Mouse (Mus musculus) regulatory T cell (primary cell): ENCODE data around the gene Ckb.

Experiments
- in situ Hi-C: fragments of 300-600 bp; cut with MboI, MseI; formaldehyde crosslinking; loops from one replicate; pipeline ENCODE4 v1.15.1; 2025; ENCODE audit warnings: high pct_unique_total_duplicates

Gene Ckb

DNA sequence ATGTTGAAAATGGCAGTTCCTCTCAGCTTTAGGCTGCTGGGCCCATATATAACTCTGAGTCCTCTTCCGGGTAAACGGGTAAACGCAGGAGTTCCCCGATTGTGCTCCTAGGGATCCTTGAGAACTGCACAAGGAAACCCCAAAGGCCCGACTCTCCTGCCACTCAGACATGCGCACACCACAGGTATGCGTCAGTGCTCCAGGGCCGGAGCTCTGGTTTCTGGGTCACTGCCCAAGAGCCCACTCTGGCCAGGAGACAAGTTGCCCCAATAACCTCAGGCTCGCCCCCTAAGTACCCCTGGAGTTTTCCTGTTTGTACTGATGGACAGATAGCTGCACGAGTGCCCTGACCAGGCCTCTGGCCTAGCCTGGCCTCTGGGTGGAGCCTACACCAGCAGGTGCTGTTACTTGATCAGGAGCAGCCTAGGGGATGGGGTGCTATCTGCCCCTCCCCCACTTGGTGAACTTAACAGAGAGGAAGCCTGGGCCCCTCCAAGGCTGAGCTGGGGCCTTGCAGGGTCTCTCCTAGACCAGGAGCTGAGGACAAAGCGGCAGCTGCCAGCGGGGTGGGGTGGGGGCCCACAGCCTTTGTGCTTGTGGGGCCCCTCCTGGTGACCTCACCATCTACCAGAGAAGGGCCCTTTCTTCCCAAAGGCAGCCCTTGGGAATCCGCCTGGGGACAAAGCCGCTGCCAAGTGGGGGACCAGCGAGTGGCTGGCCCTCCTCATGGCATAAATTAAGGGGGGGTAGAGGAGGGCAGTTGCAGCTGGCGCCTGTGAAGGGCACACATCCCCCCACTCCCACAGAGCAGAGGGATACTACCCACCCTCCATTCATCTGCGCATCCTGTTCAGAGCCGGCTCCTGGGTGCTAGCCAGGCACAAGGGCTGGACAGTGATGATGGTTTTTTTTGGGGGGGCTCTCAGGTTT lies 21.5 kb upstream of the Ckb start:
- in situ Hi-C loops = no loop called here

DNA sequence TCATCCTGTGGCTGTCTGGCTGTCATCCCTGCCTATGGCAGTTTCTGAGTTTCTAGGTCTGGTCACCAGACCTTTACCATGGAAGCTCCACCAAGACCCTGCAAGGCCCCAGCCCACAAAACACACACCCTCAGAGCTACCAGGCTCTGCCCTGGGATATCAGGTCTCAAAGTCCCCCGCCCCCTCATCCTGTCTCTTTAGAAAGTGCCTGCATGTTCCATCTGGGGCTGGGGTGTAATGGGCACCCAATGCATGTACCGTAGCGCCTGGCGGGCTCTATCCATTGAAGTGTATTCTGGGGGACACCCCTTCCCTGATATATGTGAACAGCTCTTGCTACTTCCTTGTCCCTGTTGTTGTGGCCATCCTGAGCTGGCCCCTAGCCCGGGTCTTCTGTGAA lies 20.8 kb upstream of the Ckb start:
- in situ Hi-C loops = no loop called here

DNA sequence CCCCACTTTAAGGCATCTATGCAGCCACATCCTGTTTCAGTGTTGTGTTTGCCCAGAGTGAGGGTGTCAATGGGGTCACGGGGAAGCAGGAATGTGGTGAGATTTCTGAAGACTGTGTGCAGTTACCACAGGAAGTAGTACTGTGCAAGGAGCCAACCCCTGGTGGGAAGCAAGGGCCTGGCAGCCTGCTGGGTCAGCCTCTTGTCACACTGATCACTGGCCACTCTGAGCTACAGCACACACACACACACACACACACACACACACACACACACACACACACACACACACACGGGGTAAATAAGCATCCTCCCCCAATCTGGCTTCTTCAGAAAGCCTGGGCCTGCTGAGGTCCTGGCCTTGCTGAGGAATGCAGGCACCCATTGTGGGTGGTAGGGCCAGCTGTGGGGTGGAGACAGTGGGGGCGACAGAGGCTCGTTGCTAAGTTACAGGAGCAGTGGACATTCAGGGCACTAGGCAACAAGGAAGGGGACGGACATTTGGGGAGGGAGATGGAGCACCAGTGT lies 19.3 kb upstream of the Ckb start:
- in situ Hi-C loops = no loop called here

DNA sequence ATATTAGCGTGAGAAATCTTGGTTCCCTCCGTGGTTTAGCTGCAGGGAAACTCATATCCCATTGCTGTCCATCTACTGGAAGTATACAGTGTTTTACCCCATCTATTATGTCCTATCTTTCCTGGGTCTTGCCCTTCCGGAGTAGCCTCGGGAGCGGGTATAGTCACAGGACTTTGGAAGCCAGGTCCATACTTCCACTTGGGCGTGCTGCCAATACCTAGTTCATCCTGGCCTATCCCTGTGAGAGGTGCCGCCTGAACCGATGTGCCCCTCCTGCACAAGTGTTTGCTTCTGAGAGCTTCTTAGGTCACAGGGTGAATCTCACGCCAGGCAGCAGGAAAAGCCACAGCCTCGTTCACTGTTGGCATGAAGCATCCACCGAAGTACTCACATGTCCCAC lies 17.3 kb upstream of the Ckb start:
- in situ Hi-C loops = no loop called here

DNA sequence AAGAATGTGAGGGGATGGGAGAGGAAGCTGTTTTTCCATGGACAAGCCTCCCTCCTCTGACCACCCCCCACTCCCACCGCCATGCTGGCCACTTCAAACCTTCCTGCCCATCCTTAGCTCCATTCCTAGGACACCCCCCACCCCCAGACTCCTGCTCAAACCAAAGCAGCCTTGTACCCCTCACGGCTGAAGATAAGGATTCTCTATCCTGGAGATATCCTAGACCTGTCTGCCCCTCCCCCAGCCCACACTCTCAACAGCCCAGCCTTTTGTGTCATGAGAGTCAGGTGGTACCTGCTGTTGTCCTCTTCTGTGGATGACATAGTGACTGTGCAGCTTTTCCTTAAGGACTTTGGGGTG lies 15.9 kb upstream of the Ckb start:
- in situ Hi-C loops = no loop called here

DNA sequence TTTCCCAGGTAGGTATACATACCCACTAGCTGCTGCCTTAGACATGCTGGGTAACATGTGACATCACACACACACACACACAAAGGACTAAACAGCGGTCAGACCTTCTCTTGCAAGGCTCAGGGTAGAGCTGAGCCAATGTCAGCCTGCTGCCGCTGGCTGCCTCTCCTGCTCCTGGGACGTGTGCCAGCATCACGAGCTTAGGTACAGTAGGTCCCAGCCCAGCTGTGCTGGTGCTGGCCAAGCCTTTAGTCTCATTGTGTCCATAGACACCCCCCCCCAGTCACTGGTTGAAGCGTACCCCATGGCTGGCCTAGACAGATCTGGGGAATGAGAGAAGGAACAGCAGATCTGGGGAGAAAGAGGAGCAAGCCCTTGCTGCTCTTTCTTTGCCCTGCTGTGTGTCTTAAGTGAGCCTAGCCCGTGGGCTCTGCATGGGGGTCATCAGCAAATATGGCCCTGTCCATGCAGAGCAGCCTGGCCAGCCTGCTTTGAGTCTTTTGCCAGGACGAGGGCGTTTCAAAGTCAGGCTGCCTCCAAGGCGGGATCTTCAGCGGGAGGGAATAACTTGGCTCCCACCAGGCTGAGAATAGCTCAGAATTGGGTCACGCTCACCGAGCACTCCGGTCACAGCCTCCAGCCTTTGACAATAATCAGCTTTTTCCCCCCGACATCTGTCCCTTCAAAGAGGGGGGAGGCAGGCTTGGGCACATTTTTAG lies 15.4 kb upstream of the Ckb start:
- in situ Hi-C loops = no loop called here

DNA sequence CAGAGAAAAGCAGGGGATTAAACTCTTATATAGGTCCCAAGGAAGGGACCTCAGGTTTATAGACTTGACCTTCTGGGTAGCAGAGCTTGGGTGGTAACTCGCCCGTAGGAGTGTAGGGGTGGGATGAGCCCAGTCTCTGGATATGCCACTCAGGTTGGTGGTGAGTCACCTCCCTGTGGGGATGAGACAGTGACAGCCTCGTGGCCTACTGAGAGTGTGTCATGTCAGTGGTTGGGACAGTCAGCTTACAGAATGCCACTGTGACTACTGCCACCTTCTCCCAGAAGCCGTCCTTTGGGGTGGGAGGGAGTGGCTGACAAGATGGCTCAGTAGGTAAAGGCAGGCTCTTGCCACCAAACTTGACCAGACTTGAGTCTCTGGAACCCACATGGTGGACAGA lies 14.3 kb upstream of the Ckb start:
- in situ Hi-C loops = no loop called here

DNA sequence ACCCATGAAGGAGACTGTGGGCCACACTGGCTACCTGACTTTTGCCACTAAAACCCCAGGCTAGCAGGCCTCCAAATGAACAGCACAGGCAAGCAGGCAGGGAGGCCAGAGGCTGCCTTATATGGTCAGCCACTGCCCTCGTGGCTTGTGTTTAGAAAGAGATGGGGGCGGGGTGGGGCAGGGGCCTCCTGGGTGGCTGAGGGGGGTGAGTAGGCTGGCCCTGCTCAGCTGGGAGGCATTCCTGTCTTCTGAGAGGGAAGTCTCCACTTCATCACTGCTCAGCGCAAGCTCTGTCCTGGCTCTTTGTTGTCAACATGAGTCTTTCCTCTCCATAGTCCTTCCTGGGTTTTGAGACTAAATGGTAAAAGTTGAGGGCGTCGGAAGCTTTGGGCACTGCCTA lies 10.7 kb upstream of the Ckb start:
- in situ Hi-C loops = no loop called here

DNA sequence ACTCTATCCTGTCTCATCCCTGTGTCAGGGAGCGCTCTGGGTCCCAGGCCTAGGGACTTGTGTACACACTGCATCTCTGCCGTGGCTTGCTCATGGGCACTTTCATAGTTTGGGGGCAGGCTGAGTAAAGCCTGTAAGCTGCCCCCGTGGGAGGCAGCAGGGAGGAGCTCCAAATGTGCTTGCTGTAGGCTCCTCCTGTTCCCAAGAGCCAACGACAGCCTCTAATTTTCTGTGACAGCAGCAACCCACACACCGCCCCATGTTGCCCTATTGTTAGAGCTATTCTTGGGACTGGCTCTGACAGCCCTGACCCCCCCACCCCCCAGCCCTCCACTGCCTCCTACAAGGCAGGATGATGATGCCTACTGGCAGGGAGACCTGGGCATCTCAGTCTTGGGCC lies 9.9 kb upstream of the Ckb start:
- in situ Hi-C loops = no loop called here

DNA sequence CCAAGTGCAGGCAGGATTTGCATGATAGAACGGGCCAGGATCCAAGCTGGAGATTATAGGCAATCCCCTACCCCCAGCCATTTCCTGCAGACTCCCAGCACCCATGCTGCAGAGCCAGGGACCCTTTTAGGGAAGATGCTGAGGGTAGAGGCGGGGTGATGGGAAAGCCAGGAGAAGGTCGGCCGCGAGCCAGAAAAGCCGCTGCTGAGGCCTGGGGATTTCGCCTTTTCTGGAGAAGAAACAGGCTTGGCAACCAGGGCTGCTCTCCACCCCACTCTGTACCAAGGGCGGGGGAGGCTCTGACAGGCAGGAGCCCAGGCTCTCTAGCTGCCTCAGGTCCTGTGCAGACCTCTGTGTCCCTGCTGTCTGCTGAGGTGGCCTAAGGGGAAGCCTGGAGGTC lies 9.2 kb upstream of the Ckb start:
- in situ Hi-C loops = no loop called here

DNA sequence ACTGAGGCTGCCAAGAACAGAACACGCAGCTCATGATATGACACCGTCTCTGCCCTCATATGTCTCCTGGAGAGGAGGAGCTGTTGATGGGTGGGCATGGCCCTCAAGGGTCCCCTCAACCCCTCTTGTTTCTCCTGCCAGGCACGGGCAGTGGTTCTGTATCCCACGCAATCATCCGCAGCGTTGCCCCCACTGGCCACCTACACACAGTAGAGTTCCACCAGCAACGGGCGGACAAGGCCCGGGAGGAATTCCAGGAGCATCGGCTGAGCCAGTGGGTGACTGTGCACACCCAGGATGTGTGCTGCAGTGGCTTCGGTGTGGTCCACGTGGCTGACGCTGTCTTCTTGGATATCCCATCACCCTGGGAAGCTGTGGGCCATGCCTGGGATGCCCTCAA lies 8.5 kb upstream of the Ckb start:
- in situ Hi-C loops = no loop called here

DNA sequence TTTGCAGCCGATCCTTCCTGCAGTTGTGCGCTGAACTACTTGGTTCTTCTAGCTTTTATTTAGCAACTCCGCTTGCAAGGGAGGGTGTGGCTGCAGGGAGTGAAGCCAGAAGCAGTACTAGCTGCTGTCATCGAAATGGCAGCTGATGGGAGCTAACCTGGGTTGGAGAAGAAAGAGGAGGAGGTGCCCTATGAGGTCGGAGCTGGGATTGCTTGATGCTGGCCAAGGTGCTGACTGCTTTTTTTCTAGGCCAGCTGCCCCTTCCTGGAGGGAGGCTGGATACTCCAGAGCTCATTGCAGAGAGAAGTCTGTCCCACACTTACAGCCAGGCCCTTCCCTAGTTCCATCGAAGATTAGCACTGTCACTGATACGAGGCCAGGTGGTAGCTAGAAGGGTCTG lies 6.9 kb upstream of the Ckb start:
- in situ Hi-C loops = no loop called here

DNA sequence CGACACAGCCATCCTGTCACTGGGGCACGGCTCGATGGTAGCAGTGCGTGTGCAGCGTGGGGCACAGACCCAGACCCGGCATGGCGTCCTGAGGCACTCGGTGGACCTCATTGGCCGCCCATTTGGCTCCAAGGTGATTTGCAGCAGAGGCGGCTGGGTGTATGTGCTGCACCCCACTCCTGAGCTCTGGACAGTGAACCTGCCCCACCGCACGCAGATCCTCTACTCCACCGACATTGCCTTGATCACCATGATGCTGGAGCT lies 6.5 kb upstream of the Ckb start:
- in situ Hi-C loops = no loop called here

DNA sequence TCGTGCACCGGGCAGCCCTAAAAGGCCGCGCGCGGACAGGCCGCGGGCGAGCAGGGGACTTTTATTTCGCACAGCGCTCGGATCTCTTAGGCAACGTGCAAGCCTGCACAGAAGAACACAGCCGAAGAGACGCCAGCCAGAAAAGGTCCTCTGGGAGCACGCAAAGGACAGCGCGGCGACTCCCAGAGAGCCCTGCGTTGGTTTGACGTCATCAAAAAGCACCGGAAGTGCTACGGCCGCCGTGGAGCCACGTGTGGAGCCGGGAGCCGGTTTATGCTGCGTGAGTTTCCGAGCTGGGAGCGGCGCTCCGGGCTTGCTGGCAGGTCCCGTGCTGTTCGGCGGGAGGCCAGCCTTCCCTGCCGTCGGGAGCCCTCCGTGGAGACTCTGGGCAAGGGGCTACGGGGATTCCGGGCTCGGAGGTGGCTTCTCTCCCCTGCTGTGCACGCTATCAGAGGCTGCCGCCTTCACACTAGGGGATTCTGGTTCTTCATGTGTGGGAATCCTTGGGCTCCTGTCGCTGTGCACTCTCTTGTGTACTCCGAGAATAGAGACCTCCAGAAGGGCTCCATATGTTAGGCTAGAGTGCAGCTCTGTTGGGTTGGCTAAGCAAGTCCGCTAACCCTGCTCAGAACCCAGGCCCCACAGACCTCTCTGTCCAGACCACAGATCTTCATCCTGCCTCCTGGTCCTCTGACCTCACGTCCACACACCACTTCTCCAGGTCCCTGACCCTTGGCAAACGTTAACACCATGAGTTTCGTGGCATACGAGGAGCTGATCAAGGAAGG lies 5.9 kb upstream of the Ckb start, which contains the start of gene Trmt61a:
Gene Trmt61a, plus strand, starts transcription at position 224 of the 788 bp plus-strand sequence.
- in situ Hi-C loops = no loop called here

DNA sequence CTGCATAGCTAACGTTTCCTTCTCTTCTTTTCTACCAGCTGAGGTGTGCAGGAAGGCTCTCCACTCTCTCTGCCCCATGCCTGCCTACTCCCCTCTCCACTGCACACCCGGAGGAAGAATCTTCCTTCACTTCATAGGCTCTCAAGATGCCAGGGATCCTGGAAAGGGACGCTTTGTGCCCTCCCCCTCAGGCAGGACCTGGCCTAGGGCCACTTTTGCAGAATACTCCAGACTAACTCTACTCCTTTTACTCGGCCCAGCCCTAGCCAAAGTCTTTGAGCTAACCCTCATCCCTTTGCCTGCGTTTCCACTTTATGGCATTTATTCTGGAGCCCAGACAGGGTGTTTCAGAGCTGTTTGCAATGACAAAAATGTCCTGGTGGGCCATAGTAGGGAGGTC lies 5.3 kb upstream of the Ckb start:
- in situ Hi-C loops = no loop called here

DNA sequence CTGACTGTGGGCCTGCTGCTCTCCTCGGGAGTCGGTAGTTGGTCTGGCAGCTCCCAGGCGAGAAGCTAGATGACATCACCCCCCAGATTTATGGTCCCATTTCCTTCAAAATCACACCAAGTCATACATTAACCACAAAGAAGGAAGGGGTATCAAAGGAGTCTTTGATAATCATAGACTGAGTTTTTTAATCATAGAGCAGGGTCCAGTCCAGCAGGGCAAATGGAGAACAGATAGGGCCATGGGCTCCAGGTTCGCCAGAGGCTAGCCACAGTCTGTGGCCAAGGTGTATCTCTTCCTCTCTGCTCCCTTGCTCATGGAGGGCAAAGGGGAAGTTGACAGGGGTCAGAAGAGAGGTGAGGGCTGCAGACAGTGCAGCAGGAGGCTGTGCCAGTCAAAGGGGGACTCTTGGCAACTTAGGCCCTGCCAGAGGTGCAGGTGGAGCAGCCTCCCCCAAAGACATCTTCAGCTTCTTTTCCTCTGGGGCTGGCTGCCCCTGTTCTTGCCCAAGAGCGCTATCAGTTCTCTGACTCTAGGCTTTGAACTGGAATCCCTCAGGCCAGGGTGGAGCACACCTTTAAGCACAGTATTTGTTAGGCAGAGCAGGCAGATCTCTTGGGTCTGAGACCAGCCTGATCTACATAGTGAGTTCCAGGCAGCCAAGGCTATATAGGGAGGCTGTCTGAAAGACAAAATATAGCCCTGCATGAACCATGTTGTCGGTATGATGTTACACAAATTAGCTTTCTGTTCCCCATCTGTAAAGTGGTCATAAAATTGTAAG lies 3.9 kb upstream of the Ckb start:
- in situ Hi-C loops = no loop called here

DNA sequence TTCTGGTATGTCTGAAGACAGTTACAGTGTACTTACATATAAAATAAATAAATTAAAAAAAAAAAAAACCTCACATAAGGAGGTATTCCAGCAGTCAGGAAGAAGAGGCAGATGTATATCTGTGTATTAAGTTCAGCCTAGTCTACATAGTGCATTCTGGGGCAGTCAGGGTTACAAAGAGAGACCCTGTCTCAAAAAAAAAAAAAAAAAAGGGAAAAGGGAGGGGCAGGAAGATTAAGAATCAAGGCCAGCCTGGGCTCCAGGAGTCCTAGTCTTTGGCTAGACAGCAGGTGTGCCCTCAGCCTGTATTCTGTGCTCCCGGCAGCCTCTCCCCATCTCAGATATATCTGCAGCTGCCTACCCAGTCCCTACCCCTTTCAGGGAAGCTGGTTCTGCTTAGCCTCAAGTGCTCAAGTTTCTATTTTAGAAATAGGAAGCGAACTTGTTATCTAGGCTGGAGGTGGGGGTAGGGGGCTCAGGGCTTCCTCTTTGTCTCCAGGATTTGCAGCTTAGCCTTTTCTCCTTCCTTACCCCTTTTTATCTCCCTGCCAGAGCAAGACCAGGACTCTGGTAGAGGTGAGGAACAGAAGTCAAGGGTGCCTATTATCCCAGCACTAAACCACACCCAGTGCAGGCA lies 2.8 kb upstream of the Ckb start:
- in situ Hi-C loops = no loop called here

DNA sequence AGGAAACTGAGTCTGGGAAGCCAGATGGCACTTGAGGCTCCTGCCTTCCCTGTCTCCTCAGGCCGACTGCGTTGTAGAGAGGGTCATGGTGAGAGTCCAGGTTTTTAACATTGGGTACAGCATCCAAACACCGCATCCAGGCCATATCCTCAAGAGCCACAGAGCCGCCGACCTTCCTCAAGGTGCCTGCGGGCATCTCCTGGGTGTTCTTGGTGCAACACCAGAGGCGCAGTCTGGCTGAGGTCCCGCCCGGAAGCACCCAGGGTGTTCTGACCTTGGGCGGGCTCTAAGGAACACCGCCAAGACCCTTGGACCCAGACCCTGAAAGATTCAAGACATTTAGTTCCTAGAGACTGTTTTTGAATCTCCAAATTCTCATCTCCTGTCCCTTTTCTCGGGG lies 443 bp upstream of the Ckb start:
- in situ Hi-C loops = no loop called here

DNA sequence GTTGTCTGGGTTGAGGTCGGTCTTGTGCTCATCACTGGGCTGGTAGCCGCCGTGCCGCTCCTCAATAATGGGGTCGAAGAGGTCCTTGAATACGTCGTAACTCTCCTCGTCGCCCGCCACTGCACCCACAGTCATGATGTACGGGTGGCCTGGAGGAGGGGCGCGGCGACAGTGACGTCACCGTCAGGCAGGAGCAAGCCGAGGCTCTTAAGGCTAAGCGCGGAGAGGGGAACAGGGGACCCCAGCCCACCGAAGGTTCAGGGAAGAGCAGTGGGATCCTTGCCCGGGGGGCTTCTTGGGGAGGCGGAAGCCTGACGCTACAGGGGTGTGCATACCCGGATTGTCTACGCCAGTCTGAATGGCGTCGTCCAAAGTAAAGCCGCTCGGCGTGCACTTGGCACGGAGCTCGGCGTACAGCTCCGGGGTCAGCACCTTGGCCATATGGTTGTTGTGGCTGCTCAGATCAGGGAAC lies 671 bp downstream of the Ckb start:
- in situ Hi-C loops = no loop called here

DNA sequence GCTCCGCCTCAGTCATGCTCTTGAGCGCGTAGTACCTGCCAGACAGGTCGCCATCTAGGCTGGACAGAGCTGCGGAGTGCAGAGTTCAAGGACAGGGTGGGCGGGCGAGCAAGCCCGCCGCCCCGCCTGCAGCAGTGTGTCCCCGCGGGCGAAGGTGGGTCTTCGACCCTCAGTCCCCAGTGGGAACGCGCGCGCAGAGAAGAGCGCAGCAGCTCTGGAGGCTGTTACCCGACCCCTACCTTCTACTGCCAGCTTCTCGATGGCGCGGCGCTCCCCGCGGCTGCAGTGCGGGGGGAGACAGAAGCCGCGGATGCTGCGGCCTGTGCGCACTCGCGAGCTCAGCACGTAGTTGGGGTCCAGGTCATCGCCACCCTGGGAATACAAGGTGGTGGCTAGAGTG lies 1.2 kb downstream of the Ckb start:
- in situ Hi-C loops = no loop called here

DNA sequence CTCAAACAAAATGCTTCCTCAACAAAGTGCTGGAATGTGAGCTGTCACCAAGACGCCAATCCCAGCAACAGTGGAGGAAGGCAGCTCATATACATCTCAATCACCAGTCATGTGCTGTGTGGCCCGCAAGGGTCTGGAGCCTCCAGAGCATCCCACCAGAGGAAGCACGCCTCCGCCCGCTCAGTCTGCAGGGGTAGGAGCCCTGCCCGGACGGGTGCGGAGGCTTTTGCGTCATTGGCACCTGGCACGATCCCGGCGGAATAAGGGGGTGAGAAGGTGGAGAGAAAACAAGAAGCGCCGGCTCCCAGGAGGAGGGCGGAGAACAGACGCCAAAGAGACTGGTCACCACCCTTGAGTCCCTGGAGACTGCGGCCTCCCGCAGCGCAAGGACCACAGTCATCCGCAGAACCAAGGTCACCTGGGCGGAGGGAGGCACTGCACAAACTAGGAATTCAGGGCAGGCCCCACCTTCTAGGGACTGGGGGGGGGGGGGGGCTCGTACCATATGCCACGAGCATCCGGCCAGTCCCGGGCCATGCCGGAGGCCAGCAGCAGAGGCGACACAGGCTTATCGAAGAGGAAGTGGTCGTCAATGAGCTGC lies 1.7 kb downstream of the Ckb start:
- in situ Hi-C loops = no loop called here
